Mouse (Mus musculus): ENCODE data around the gene Snx12. TPM values are rescaled to one million over a fixed set of nuclear protein-coding genes. Genes with fewer than 3 reads are reported as not detected.

The Snx12 gene
- total RNA-seq (2023) = 44.4 TPM

GRCm38 (mm10) chrX:101221834-101222795 is at the start of gene Snx12:
Gene Snx12, minus strand, starts transcription at chrX:101222563.

GRCm38 (mm10) chrX:101268755-101269124 is 46.4 kb upstream of the Snx12 start, which contains the start of gene Gm20489:
Gene Gm20489, minus strand, starts transcription at chrX:101269023.

GRCm38 (mm10) chrX:101268025-101268754 is 45.8 kb upstream of the Snx12 start, which contains the start of gene Il2rg:
Gene Il2rg, minus strand, starts transcription at chrX:101268255.

GRCm38 (mm10) chrX:101263892-101264291 is 41.5 kb upstream of the Snx12 start, which contains the start of gene Gm614:
Gene Gm614, minus strand, starts transcription at chrX:101263992.

GRCm38 (mm10) chrX:101253952-101254729 is 31.8 kb upstream of the Snx12 start, which contains the start of gene Foxo4:
Gene Foxo4, plus strand, starts transcription at chrX:101254528.

GRCm38 (mm10) chrX:101085920-101086319 is 136.4 kb downstream of the Snx12 start, which contains the start of gene Slc7a3:
Gene Slc7a3, minus strand, starts transcription at chrX:101086020.

GRCm38 (mm10) chrX:101059541-101059940 is 162.8 kb downstream of the Snx12 start, which contains the start of gene Tex11:
Gene Tex11, minus strand, starts transcription at chrX:101059667.

Other genes starting within 250 kb of the Snx12 start
- gene Tex11, start 162.9 kb downstream of the Snx12 start, total RNA-seq (2023) = not detected
- gene Slc7a3, start 136.5 kb downstream of the Snx12 start, total RNA-seq (2023) = 0.67 TPM
- gene Foxo4, start 32.0 kb upstream of the Snx12 start, total RNA-seq (2023) = 44.4 TPM
- 58.8 TPM for gene Gm614, start 41.4 kb upstream of the Snx12 start, total RNA-seq (2023)
- gene Il2rg, start 45.7 kb upstream of the Snx12 start, total RNA-seq (2023) = 610 TPM
- gene Gm20489, start 46.5 kb upstream of the Snx12 start, total RNA-seq (2023) = not detected
- 153 TPM for gene Med12, start 51.5 kb upstream of the Snx12 start, total RNA-seq (2023)
- gene Nlgn3, start 76.6 kb upstream of the Snx12 start, total RNA-seq (2023) = 1.4 TPM
- gene Gjb1, start 153.8 kb upstream of the Snx12 start, total RNA-seq (2023) = not detected
- gene Zmym3, start 198.3 kb upstream of the Snx12 start, total RNA-seq (2023) = 25.7 TPM
- gene Nono, start 206.8 kb upstream of the Snx12 start, total RNA-seq (2023) = 228 TPM
- 4.0 TPM for gene Itgb1bp2, start 226.5 kb upstream of the Snx12 start, total RNA-seq (2023)

Measured in CD4-positive naive resting alpha-beta T cell, adult 76 days (primary cell).